Mouse (Mus musculus): ENCODE results near the gene Imp4.

- TF ChIP-seq CTCF (IDR thresholded peaks at IDR 0.05; ENCODE audit: borderline replicate concordance, insufficient read depth, low read depth, low read length): no peak
- no peak for TF ChIP-seq POLR2A (IDR thresholded peaks at IDR 0.05; ENCODE audit: borderline replicate concordance, insufficient read depth, low read length)
These were observed 42.4 kb downstream of the Imp4 start for GRCm38 (mm10) chr1:34481920-34482669.

Data from cerebellum, adult 2 months (tissue).